Mouse (Mus musculus): ENCODE data around the gene Arhgap42. TPM values are rescaled to one million over a fixed set of nuclear protein-coding genes. Genes with fewer than 3 reads are reported as not detected.

Arhgap42 gene
- total RNA-seq, 4 experiments from 2014 or later = 14.4 to 17.2 (median 14.6) TPM

GRCm38 (mm10) chr9:9037017-9037671 is 201.8 kb downstream of the Arhgap42 start:
- no peak for DNase-seq (ENCODE audit: low spot score in 2 of 2)

- DNase-seq (ENCODE audit: low spot score in 2 of 2) = no peak
Observed at GRCm38 (mm10) chr9:9027904-9028303, 211.0 kb downstream of the Arhgap42 start.

- no peak for DNase-seq (ENCODE audit: low spot score in 2 of 2)
Observed at GRCm38 (mm10) chr9:9027445-9027844, 211.5 kb downstream of the Arhgap42 start.

- no peak for DNase-seq (ENCODE audit: low spot score in 2 of 2)
Observed at GRCm38 (mm10) chr9:9015108-9015507, 223.8 kb downstream of the Arhgap42 start.

- DNase-seq (ENCODE audit: low spot score in 2 of 2) = no peak
Observed at GRCm38 (mm10) chr9:9001170-9001569, 237.7 kb downstream of the Arhgap42 start.

- no peak for DNase-seq (ENCODE audit: low spot score in 2 of 2)
Observed at GRCm38 (mm10) chr9:8996494-8996893, 242.4 kb downstream of the Arhgap42 start.

GRCm38 (mm10) chr9:8982315-8982714 is 256.6 kb downstream of the Arhgap42 start:
- no peak for DNase-seq (ENCODE audit: low spot score in 2 of 2)

GRCm38 (mm10) chr9:8977775-8978174 is 261.1 kb downstream of the Arhgap42 start:
- peak in 1 of 2 experiments; percentile 37 for DNase-seq (ENCODE audit: low spot score in 2 of 2)

- no peak for DNase-seq (ENCODE audit: low spot score in 2 of 2)
Observed at GRCm38 (mm10) chr9:8971491-8971890, 267.4 kb downstream of the Arhgap42 start, which contains the start of gene Gm16485. Gene Gm16485 (plus strand): TSS chr9:8971791.

- DNase-seq (ENCODE audit: low spot score in 2 of 2) = no peak
Observed at GRCm38 (mm10) chr9:8970240-8970639, 268.7 kb downstream of the Arhgap42 start.

- peak; percentile 16 to 23 for DNase-seq (ENCODE audit: low spot score in 2 of 2)
Observed at GRCm38 (mm10) chr9:8964512-8965133, 274.3 kb downstream of the Arhgap42 start.

GRCm38 (mm10) chr9:8953306-8953705 is 285.6 kb downstream of the Arhgap42 start:
- no peak for DNase-seq (ENCODE audit: low spot score in 2 of 2)
